In the genomic region with DNA sequence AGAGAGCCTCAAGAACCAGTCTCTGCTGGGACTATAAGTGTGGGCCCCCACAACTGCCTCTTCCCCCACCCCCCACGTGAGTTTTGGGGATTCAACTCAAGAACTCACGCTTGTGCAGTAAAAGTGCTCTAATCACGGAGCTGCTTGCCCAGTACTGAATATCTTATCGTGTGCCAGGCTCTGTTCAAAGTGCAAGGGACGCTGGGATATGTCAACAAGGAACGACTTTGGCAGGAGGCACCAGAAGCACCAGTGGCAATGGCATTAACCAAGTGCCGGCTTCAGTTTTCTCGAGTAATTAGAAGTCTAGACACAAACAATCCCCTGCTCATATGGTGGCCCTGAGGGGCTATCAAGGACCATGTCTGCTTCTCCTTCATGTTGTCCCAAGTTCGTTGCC, we compare ENCODE assay signal across 9 mouse cellular contexts.
DNase-seq lines count a peak whose midpoint lies in the region; ATAC-seq lines count a peak whose summit lies in the region.
"Had no signal": no experiment of that assay in that cellular context is flagged by ENCODE, and none has a peak within 500 bp of the region (broad histone marks: within the 10 kb centered on the region; RNA-seq: fewer than 3 reads in every experiment).

No protein-coding gene starts in this region.

- intact Hi-C loops in gastrocnemius, postnatal 14 days (cut with DNase I; ENCODE audit: low total_unique reads) = no loop called here

- no peak for ATAC-seq in embryonic facial prominence, embryonic 14.5 days (ENCODE audit: low read depth)
- 0 out of 2 replicates have a peak, but pooled peaks have one; percentile 19 for ATAC-seq in heart, embryonic 15.5 days (replicated peaks; ENCODE audit: insufficient number of reproducible peaks, insufficient read depth, low FRiP score, low read depth)
- no peak for ATAC-seq in kidney, embryonic 16.5 days (ENCODE audit: low FRiP score, low TSS enrichment)

- H3K36me3 ChIP-seq in embryonic facial prominence, embryonic 14.5 days (ENCODE audit: control insufficient read depth, insufficient read depth, low read length) = no peaks in the 10 kb centered on the region
- no peaks in the 10 kb centered on the region for H3K36me3 ChIP-seq in heart, embryonic 15.5 days
- no peaks in the 10 kb centered on the region for H3K36me3 ChIP-seq in kidney, embryonic 16.5 days (ENCODE audit: insufficient read depth, low read length)

- H3K4me3 ChIP-seq in embryonic facial prominence, embryonic 14.5 days (ENCODE audit: low read depth, low read length) = no peak overlapping the region
- H3K4me3 ChIP-seq in heart, embryonic 15.5 days = no peak overlapping the region
- H3K4me3 ChIP-seq in kidney, embryonic 16.5 days (ENCODE audit: low read length) = no peak overlapping the region

- WGBS in embryonic facial prominence, embryonic 14.5 days = 58% methylated on average over 9 of the region's 9 CpGs
- 28% methylated on average over 9 of the region's 9 CpGs for WGBS in heart, embryonic 15.5 days
- WGBS in kidney, embryonic 16.5 days = 64% methylated on average over 9 of the region's 9 CpGs

- H3K9ac ChIP-seq in embryonic facial prominence, embryonic 14.5 days (ENCODE audit: low read depth, low read length) = no peak overlapping the region
- no peak overlapping the region for H3K9ac ChIP-seq in heart, embryonic 15.5 days
- no peak overlapping the region for H3K9ac ChIP-seq in kidney, embryonic 16.5 days (replicated peaks; ENCODE audit: low read length)

- peak; percentile 5 for DNase-seq in embryonic facial prominence, embryonic 14.5 days (ENCODE audit: low spot score)
- DNase-seq in lung, postnatal 25 days (ENCODE audit: low spot score) = peak; percentile 59
- DNase-seq in thymus, adult 18-20 months = no peak
- no peak for DNase-seq in gastrocnemius, postnatal 14 days
- DNase-seq in cerebellum, postnatal 4 days (ENCODE audit: low spot score in 2 of 2) = no peak
- DNase-seq: left cerebral cortex, postnatal 4 days; right cerebral cortex, adult 18-20 months had no signal

- H3K4me1 ChIP-seq in embryonic facial prominence, embryonic 14.5 days (ENCODE audit: control insufficient read depth, insufficient read depth, low read length) = peaks cover 2% of the 10 kb centered on the region; the same call in 1 of the 2 replicates
- H3K4me1 ChIP-seq in heart, embryonic 15.5 days (replicated peaks) = peaks cover 53% of the 10 kb centered on the region
- peaks cover 12% of the 10 kb centered on the region; the same call in 1 of the 2 replicates for H3K4me1 ChIP-seq in kidney, embryonic 16.5 days (ENCODE audit: insufficient read depth, low read length)

- no peak overlapping the region for H3K4me2 ChIP-seq in embryonic facial prominence, embryonic 14.5 days (ENCODE audit: low read depth, low read length)
- 0 out of 2 replicates have a peak overlapping the region, but pooled peaks have one; percentile 4 for H3K4me2 ChIP-seq in heart, embryonic 15.5 days
- H3K4me2 ChIP-seq in kidney, embryonic 16.5 days (replicated peaks; ENCODE audit: low read depth, low read length) = no peak overlapping the region

- no peak overlapping the region for H3K27ac ChIP-seq in embryonic facial prominence, embryonic 14.5 days (replicated peaks; ENCODE audit: low read depth, low read length)
- H3K27ac ChIP-seq in heart, embryonic 15.5 days = peak overlapping the region; percentile 74
- peak overlapping the region; percentile 72 for H3K27ac ChIP-seq in kidney, embryonic 16.5 days (ENCODE audit: low read length)

- no peaks in the 10 kb centered on the region for H3K9me3 ChIP-seq in embryonic facial prominence, embryonic 14.5 days (ENCODE audit: control insufficient read depth, low read length)
- no peaks in the 10 kb centered on the region for H3K9me3 ChIP-seq in heart, embryonic 15.5 days (replicated peaks)
- H3K9me3 ChIP-seq in kidney, embryonic 16.5 days (ENCODE audit: low read length) = no peaks in the 10 kb centered on the region

- no peaks in the 10 kb centered on the region for H3K27me3 ChIP-seq in embryonic facial prominence, embryonic 14.5 days (replicated peaks; ENCODE audit: control insufficient read depth, insufficient read depth, low read length)
- no peaks in the 10 kb centered on the region for H3K27me3 ChIP-seq in heart, embryonic 15.5 days
- H3K27me3 ChIP-seq in kidney, embryonic 16.5 days (ENCODE audit: insufficient read depth, low read length) = no peaks in the 10 kb centered on the region

Comparison
In these comparisons a context has a peak if more than half of its experiments do, and no peak if none do; other contexts are left out.
1. DNase-seq: peak in embryonic facial prominence, embryonic 14.5 days (single experiment) and lung, postnatal 25 days (single experiment); none in thymus, adult 18-20 months (0 of 2), gastrocnemius, postnatal 14 days (single experiment) and cerebellum, postnatal 4 days (0 of 2).